Mouse (Mus musculus) olfactory bulb, adult 2 months (tissue): Measurements from ENCODE around the gene Mb21d2. TPM values are rescaled to one million over a fixed set of nuclear protein-coding genes. Genes with fewer than 3 reads are reported as not detected.

Experiments
- H3K27ac ChIP-seq: fragments of 200-500 bp; 2 replicates; pipeline ENCODE4 v1.5.1; 2012; ENCODE audit warnings: low read depth, low read length; ENCODE audit not compliant: insufficient read depth
- H3K4me1 ChIP-seq: fragments of 200-500 bp; 2 replicates; pipeline ENCODE4 v1.6.1; 2012; ENCODE audit warnings: low read length; ENCODE audit not compliant: control insufficient read depth, insufficient read depth
- H3K4me3 ChIP-seq: fragments of 200-500 bp; 2 replicates; pipeline ENCODE4 v1.5.1; 2012; ENCODE audit warnings: mild to moderate bottlenecking, low read depth, low read length, moderate library complexity; ENCODE audit not compliant: insufficient read depth
- CTCF ChIP-seq: fragments of 200-500 bp; IDR thresholded peaks from 2 replicates; pipeline ENCODE4 v1.5.1; 2012; ENCODE audit warnings: low read depth, mild to moderate bottlenecking, low read length, moderate library complexity; ENCODE audit not compliant: insufficient read depth
- POLR2A ChIP-seq: fragments of 200-500 bp; IDR thresholded peaks from 2 replicates; pipeline ENCODE4 v1.6.1; 2012; ENCODE audit warnings: mild to moderate bottlenecking, low read depth, low read length, moderate library complexity; ENCODE audit not compliant: insufficient read depth
- WGBS: fragments of 180-500 bp; shearing (Covaris S2); methylation state at CpG from one replicate; pipeline ENCODE4 v1.1.7; 2018; 5-methylcytosine and 5-hydroxymethylcytosine counted together
- polyA plus RNA-seq: library from polyadenylated mRNA; stranded (reverse); fragments of >200 nt; gene quantifications from 2 replicates; pipeline ENCODE4 v1.2.4, GENCODE M21; 2012; ENCODE audit warnings: low replicate concordance; ENCODE audit not compliant: missing spikeins, insufficient read depth, insufficient read length

Gene Mb21d2
- polyA plus RNA-seq, 1 experiment = not detected

GRCm38 (mm10) chr16:28930426-28930825 lies 953 bp upstream of the Mb21d2 start:
- Histone ChIP-seq H3K4me1 (peaks cover 6% of the 10 kb centered on the region; the same call in 1 of the 2 replicates), H3K27ac (no peak overlapping the region), H3K4me3 (no peak overlapping the region)
- no peak for TF ChIP-seq POLR2A
- no peak for TF ChIP-seq CTCF
- WGBS = 62% methylated on average over 5 of the region's 5 CpGs

- Histone ChIP-seq H3K4me1 (peaks cover 8% of the 10 kb centered on the region), H3K27ac (no peak overlapping the region), H3K4me3 (peak overlapping the region; percentile 71)
- TF ChIP-seq POLR2A (no peak), CTCF (no peak)
- under 1% methylated on average over 66 of the region's 66 CpGs for WGBS
Measured at GRCm38 (mm10) chr16:28929686-28930291, 316 bp upstream of the Mb21d2 start.

GRCm38 (mm10) chr16:28928466-28928814 lies 1.0 kb downstream of the Mb21d2 start:
- under 1% methylated on average over 10 of the region's 10 CpGs for WGBS
- H3K4me3 ChIP-seq = peak overlapping the region; percentile 71
- TF ChIP-seq POLR2A (no peak), CTCF (no peak)
- peaks cover 8% of the 10 kb centered on the region for H3K4me1 ChIP-seq
- no peak overlapping the region for H3K27ac ChIP-seq

- H3K4me1 ChIP-seq = peaks cover 8% of the 10 kb centered on the region
- 64% methylated on average over 9 of the region's 9 CpGs for WGBS
- no peak overlapping the region for H3K27ac ChIP-seq
- no peak for TF ChIP-seq POLR2A
- TF ChIP-seq CTCF = no peak
- no peak overlapping the region for H3K4me3 ChIP-seq
Measured at GRCm38 (mm10) chr16:28927381-28927780, 2.1 kb downstream of the Mb21d2 start.

DNA sequence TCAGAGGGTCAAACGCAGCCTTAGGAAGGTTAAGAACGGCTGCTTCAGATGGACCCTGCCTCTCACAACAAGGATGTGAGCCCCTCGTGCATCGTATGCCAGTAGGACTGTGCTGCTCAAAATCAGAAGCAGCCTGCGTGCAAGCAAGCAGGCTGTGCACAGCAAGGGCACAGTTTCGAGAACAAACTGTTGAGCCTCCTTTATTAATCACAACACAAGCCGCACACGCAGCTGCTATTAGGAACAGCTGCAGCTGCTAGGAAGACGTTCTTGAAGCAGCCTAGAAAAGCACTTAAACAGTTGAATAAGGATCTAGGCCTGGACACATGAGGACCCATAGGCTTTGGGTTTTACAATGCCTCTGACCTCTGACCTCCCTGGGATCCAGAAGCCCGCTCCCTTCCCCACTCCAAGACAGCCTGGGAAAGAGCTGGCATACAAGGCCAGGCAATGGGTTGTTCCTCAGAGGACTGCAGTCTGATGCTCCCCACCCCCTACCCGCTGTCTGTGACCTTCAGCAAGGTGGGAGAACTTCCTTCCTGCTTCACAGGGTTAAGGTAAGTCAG lies 10.1 kb downstream of the Mb21d2 start:
- no peak overlapping the region for H3K27ac ChIP-seq
- WGBS = 58% methylated on average over 11 of the region's 11 CpGs
- H3K4me3 ChIP-seq = no peak overlapping the region
- TF ChIP-seq CTCF (no peak), POLR2A (no peak)
- H3K4me1 ChIP-seq = peaks cover 8% of the 10 kb centered on the region

GRCm38 (mm10) chr16:28915362-28915761 lies 14.1 kb downstream of the Mb21d2 start:
- TF ChIP-seq POLR2A (no peak), CTCF (no peak)
- 56% methylated on average over 7 of the region's 7 CpGs for WGBS

GRCm38 (mm10) chr16:28914709-28915108 lies 14.8 kb downstream of the Mb21d2 start:
- no peak overlapping the region for H3K27ac ChIP-seq
- no peak for TF ChIP-seq CTCF
- TF ChIP-seq POLR2A = no peak
- H3K4me1 ChIP-seq = peaks cover 8% of the 10 kb centered on the region
- H3K4me3 ChIP-seq = no peak overlapping the region
- 80% methylated on average over 1 of the region's 1 CpGs for WGBS

More at GRCm38 (mm10) chr16:28915362-28915761, 14.1 kb downstream of the Mb21d2 start:
- Histone ChIP-seq H3K4me3 (no peak overlapping the region), H3K27ac (no peak overlapping the region), H3K4me1 (peaks cover 8% of the 10 kb centered on the region)

- TF ChIP-seq POLR2A (no peak), CTCF (no peak)
- 84% methylated on average over 15 of the region's 15 CpGs for WGBS
- no peak overlapping the region for H3K27ac ChIP-seq
- no peak overlapping the region for H3K4me3 ChIP-seq
- H3K4me1 ChIP-seq = no peaks in the 10 kb centered on the region; the same call in 1 of the 2 replicates
Measured at GRCm38 (mm10) chr16:28911414-28912050, 17.9 kb downstream of the Mb21d2 start.

GRCm38 (mm10) chr16:28906370-28907275 lies 22.9 kb downstream of the Mb21d2 start:
- no peak for TF ChIP-seq POLR2A
- no peaks in the 10 kb centered on the region; the same call in 1 of the 2 replicates for H3K4me1 ChIP-seq
- H3K27ac ChIP-seq = no peak overlapping the region
- WGBS = 95% methylated on average over 7 of the region's 7 CpGs
- H3K4me3 ChIP-seq = no peak overlapping the region
